Mouse (Mus musculus) c-Kit-positive CD71-positive TER-119-negative erythroid progenitor cells, embryonic 14.5 days (primary cell): ENCODE data around the gene Lrrc42.

Source experiments
- DNase-seq: peaks from one replicate; pipeline ENCODE4 v3.0.0-alpha.2; 2013; ENCODE audit warnings: low read depth

Gene Lrrc42

GRCm38 (mm10) chr4:107253125-107254091 is at the start of gene Lrrc42, which contains the start of gene Hspb11:
Lrrc42 (minus strand) TSS chr4:107253532.
Hspb11 (plus strand) TSS chr4:107253593.
- peak; percentile 83 for DNase-seq

- no peak for DNase-seq
Observed at GRCm38 (mm10) chr4:107302832-107303231, 49.5 kb upstream of the Lrrc42 start.

GRCm38 (mm10) chr4:107302221-107302620 is 48.9 kb upstream of the Lrrc42 start:
- DNase-seq: no peak

GRCm38 (mm10) chr4:107300902-107301555 is 47.7 kb upstream of the Lrrc42 start:
- no peak for DNase-seq

- DNase-seq: no peak
Observed at GRCm38 (mm10) chr4:107300371-107300770, 47.0 kb upstream of the Lrrc42 start.

GRCm38 (mm10) chr4:107299779-107300340 is 46.5 kb upstream of the Lrrc42 start:
- DNase-seq: no peak

- no peak for DNase-seq
Observed at GRCm38 (mm10) chr4:107298071-107298606, 44.8 kb upstream of the Lrrc42 start.

GRCm38 (mm10) chr4:107292273-107292662 is 38.9 kb upstream of the Lrrc42 start:
- no peak for DNase-seq

GRCm38 (mm10) chr4:107291611-107292272 is 38.4 kb upstream of the Lrrc42 start:
- DNase-seq: no peak

- no peak for DNase-seq
Observed at GRCm38 (mm10) chr4:107287517-107287916, 34.2 kb upstream of the Lrrc42 start.

GRCm38 (mm10) chr4:107286386-107286785 is 33.1 kb upstream of the Lrrc42 start:
- no peak for DNase-seq

GRCm38 (mm10) chr4:107285446-107286200 is 32.3 kb upstream of the Lrrc42 start:
- DNase-seq: no peak

GRCm38 (mm10) chr4:107280843-107281475 is 27.6 kb upstream of the Lrrc42 start:
- no peak for DNase-seq

GRCm38 (mm10) chr4:107278188-107278707 is 24.9 kb upstream of the Lrrc42 start:
- DNase-seq: no peak

- no peak for DNase-seq
Observed at GRCm38 (mm10) chr4:107274511-107274910, 21.2 kb upstream of the Lrrc42 start.

- no peak for DNase-seq
Observed at GRCm38 (mm10) chr4:107273683-107274082, 20.4 kb upstream of the Lrrc42 start.

- DNase-seq: no peak
Observed at GRCm38 (mm10) chr4:107260001-107260400, 6.7 kb upstream of the Lrrc42 start.

- no peak for DNase-seq
Observed at GRCm38 (mm10) chr4:107254414-107254813, 1.1 kb upstream of the Lrrc42 start.

- no peak for DNase-seq
Observed at GRCm38 (mm10) chr4:107252522-107252921, 810 bp downstream of the Lrrc42 start.

- peak; percentile 50 for DNase-seq
Observed at GRCm38 (mm10) chr4:107250494-107250893, 2.8 kb downstream of the Lrrc42 start.
